Mouse (Mus musculus) liver, adult 2 months (tissue): ENCODE data around the gene St6galnac3. TPM values are rescaled to one million over a fixed set of nuclear protein-coding genes. Genes with fewer than 3 reads are reported as not detected.
"Not testable (repeated sequence)": the region's sequence is repeated elsewhere in the genome, so short reads cannot be mapped to it uniquely, and the experiment has no call there.

Experiments
- DNase-seq: peaks from one replicate; pipeline ENCODE4 v3.0.0-alpha.2; 2011; ENCODE audit warnings: low read depth, low spot score; ENCODE audit errors: extremely low read depth
- H3K27ac ChIP-seq: fragments of 200-500 bp; replicated peaks from 2 replicates; pipeline ENCODE4 v1.5.1; 2012; ENCODE audit warnings: low read depth, mild to moderate bottlenecking, control low read depth, inconsistent platforms, low read length; ENCODE audit not compliant: insufficient read depth
- H3K27me3 ChIP-seq: fragments of 200-500 bp; 2 replicates; pipeline ENCODE4 v1.6.1; 2012; ENCODE audit warnings: mild to moderate bottlenecking, moderate library complexity, low read length, inconsistent platforms; ENCODE audit not compliant: control insufficient read depth, insufficient read depth
- H3K36me3 ChIP-seq: fragments of 200-500 bp; 2 replicates; pipeline ENCODE4 v1.6.1; 2012; ENCODE audit warnings: low read length, inconsistent platforms; ENCODE audit not compliant: control insufficient read depth, insufficient read depth
- H3K4me1 ChIP-seq: fragments of 200-500 bp; 2 replicates; pipeline ENCODE4 v1.6.1; 2011; ENCODE audit warnings: low read length; ENCODE audit not compliant: control insufficient read depth, insufficient read depth
- H3K4me3 ChIP-seq: fragments of 200-500 bp; 2 replicates; pipeline ENCODE4 v1.5.1; 2011; ENCODE audit warnings: low read depth, mild to moderate bottlenecking, control low read depth, low read length, moderate library complexity; ENCODE audit not compliant: insufficient read depth
- H3K79me2 ChIP-seq: fragments of 200-500 bp; 2 replicates; pipeline ENCODE4 v1.6.1; 2012; ENCODE audit warnings: inconsistent platforms, mild to moderate bottlenecking, low read length, moderate library complexity; ENCODE audit not compliant: control insufficient read depth, insufficient read depth
- H3K9ac ChIP-seq: fragments of 200-500 bp; 2 replicates; pipeline ENCODE4 v1.6.1; 2012; ENCODE audit warnings: low read depth, mild to moderate bottlenecking, control low read depth, inconsistent platforms, low read length
- CTCF ChIP-seq: fragments of 200-500 bp; IDR thresholded peaks from 2 replicates; pipeline ENCODE4 v1.5.1; 2011; ENCODE audit warnings: low read depth, low read length, control low read depth
- POLR2A ChIP-seq: fragments of 200-500 bp; IDR thresholded peaks from 2 replicates; pipeline ENCODE4 v1.6.1; 2011; ENCODE audit warnings: low read length, control low read depth; ENCODE audit not compliant: insufficient read depth; ENCODE audit errors: extremely low read depth
- WGBS: fragments of 180-500 bp; shearing (Covaris S2); methylation state at CpG from one replicate; pipeline ENCODE4 v1.1.7; 2018; 5-methylcytosine and 5-hydroxymethylcytosine counted together
- polyA plus RNA-seq: library from polyadenylated mRNA; depleted of rRNA; stranded (reverse); fragments of >200 nt; gene quantifications from 2 replicates; pipeline ENCODE4 v1.2.3, GENCODE M21; 2012
- total RNA-seq: library from RNA; depleted of rRNA; stranded (reverse); fragments of >200 nt; gene quantifications from 2 replicates; pipeline ENCODE4 v1.2.3, GENCODE M21; 2014

Gene St6galnac3
- total and polyA plus RNA-seq, 2 experiments = 0.24 to 0.83 TPM

DNA sequence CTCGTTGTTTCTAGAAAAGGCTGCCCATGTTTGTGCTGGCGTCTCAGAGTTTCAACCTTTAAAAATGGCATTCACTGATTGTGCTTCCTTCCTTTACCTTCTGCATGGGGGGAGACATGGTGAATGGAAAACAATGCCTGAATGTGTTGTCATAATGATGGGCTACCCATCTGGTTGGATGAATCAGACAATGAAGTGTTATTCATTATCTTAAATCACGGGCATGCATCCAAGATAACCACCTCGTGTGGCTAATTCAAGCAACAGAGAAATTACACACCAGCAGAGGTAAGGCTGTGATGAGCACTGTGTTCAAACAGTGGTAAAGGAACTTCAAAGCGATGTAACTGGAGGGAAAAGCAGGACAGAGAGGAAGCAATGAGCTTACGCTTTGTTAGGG, 325.4 kb downstream of the St6galnac3 start:
- 83% methylated on average over 6 of the region's 6 CpGs for WGBS
- DNase-seq = no peak
- no peak overlapping the region for H3K9ac ChIP-seq

DNA sequence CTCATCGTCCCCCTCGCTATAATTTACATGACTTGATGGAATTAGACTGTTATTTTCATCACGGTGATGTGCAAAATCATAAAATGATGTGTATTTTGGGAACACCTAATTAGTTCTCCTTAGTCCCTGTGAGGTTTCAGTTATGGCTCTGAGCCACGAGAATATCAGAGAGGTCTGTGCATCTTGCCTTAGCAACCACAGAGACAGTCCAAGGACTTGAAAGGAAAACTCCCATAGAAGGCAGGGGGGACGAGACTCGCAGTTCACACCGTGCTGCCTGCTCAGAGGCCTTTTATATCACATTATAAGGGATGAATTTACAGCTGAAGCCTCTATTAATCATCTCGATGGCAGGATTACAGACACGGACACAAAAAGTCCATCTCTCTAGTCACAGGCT, 327.2 kb downstream of the St6galnac3 start:
- no peaks in the 10 kb centered on the region for H3K36me3 ChIP-seq
- 91% methylated on average over 9 of the region's 9 CpGs for WGBS
- no peak for TF ChIP-seq POLR2A
- no peaks in the 10 kb centered on the region for H3K27me3 ChIP-seq
- no peak for DNase-seq
- H3K4me1 ChIP-seq = no peaks in the 10 kb centered on the region
- no peak overlapping the region for H3K27ac ChIP-seq
- H3K4me3 ChIP-seq = no peak overlapping the region
- H3K79me2 ChIP-seq = no peaks in the 10 kb centered on the region
- no peak overlapping the region for H3K9ac ChIP-seq

More for the DNA sequence above, 325.4 kb downstream of the St6galnac3 start:
- Histone ChIP-seq H3K27ac (no peak overlapping the region), H3K27me3 (no peaks in the 10 kb centered on the region), H3K4me1 (no peaks in the 10 kb centered on the region), H3K4me3 (no peak overlapping the region), H3K79me2 (no peaks in the 10 kb centered on the region), H3K36me3 (no peaks in the 10 kb centered on the region)
- TF ChIP-seq POLR2A (no peak), CTCF (no peak)

DNA sequence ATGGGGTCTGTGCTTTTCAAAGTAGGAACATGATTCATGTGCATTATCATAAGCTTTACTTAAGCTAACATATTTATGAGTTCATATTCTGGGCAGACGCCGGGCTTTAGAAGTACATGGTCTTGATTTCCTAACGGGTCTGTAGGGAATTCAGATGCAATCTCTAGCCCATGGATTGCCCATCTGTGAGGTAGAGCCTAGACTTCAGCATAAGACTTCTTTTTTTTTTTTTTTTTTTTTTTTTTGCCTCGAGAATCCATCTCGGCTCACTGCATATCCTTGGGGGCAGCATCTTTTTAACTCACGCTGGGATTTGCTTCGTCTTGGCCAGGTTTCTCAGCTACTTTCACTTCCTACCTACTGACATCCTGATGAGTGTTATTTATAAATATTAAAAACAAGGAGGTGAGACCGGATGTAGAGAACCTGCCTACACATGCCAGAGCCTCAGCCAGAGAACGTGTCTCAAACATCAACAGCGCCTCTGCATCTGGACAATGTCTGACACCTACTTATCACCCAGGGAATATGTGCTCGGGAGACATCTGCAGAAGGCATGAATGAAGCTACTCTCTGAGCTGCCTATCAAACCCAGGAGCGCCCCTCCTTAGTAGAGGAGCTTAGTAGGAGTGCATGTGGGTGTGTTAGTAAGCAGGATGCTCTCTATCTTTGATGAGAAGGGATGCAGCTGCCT, 328.5 kb downstream of the St6galnac3 start:
- Histone ChIP-seq H3K27me3 (no peaks in the 10 kb centered on the region), H3K9ac (no peak overlapping the region), H3K79me2 (no peaks in the 10 kb centered on the region), H3K27ac (no peak overlapping the region), H3K4me1 (no peaks in the 10 kb centered on the region), H3K4me3 (no peak overlapping the region), H3K36me3 (no peaks in the 10 kb centered on the region)
- 83% methylated on average over 12 of the region's 12 CpGs for WGBS
- DNase-seq = no peak
- TF ChIP-seq CTCF = no peak
- TF ChIP-seq POLR2A = no peak

DNA sequence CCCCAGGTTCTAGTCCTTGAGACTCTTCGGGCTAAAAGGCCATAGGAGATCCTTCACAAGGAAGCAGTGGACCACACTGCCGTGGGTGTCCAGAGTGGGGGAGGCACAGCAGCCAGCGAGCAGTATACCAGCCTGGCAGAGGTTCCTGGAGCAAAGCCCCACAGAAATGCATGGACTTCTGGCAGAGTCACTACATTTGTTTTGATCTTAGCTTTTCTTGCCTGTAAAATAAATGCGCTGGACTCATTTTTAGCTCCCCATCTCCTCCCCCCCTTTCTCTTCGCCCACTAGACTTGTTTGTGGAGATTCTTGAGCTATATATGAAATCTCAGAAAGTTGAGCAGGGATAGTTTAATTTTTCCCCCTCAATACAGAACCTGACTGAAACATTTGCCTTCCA, 329.6 kb downstream of the St6galnac3 start:
- H3K27ac ChIP-seq = no peak overlapping the region
- H3K79me2 ChIP-seq = no peaks in the 10 kb centered on the region
- H3K9ac ChIP-seq = no peak overlapping the region
- H3K36me3 ChIP-seq = no peaks in the 10 kb centered on the region
- DNase-seq = no peak
- no peaks in the 10 kb centered on the region for H3K4me1 ChIP-seq
- no peak for TF ChIP-seq CTCF
- no peak for TF ChIP-seq POLR2A
- H3K27me3 ChIP-seq = no peaks in the 10 kb centered on the region
- WGBS = 86% methylated on average over 5 of the region's 5 CpGs
- H3K4me3 ChIP-seq = no peak overlapping the region

DNA sequence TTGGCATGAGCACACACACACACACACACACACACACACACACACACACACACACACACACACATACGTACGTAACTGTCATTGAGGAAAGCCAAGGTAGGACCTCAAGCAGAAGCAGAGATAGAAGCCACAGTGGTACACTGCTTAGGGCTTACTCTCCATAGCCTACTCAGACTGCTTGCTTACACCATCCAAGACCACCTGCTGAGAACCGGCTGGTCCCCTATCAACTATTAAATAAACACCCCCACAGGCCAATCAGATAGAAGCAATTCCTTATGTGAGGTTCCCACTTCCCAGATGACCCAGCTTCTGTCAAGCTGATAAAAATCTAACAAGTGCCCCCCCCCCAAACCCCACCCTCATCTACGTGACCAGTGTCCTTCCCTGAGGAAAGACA, 330.2 kb downstream of the St6galnac3 start:
- no peak overlapping the region for H3K4me3 ChIP-seq
- H3K4me1 ChIP-seq = no peaks in the 10 kb centered on the region
- no peaks in the 10 kb centered on the region for H3K27me3 ChIP-seq
- no peaks in the 10 kb centered on the region for H3K79me2 ChIP-seq
- DNase-seq = no peak
- WGBS = 98% methylated on average over 4 of the region's 4 CpGs
- TF ChIP-seq CTCF (no peak), POLR2A (no peak)
- H3K36me3 ChIP-seq = no peaks in the 10 kb centered on the region
- no peak overlapping the region for H3K27ac ChIP-seq
- H3K9ac ChIP-seq = no peak overlapping the region

DNA sequence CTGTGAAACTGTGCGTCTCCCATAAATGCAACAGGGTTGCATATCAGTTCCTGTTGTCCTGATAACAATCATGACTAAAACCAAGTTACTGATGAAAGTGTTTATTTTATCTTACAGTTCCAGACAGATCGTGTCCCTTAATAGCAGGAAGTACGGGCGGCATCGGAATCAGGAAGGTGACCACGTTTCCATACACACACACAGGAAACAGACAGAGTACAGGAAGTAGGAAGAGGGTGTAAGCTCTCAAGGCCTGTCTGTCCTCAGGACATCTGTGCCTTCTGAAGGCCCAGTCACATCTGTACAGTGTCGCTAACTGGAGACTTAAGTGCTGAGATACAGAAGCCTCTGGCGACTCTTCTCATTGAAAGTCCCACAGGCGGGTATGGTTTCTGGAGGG, 330.8 kb downstream of the St6galnac3 start:
- TF ChIP-seq POLR2A = no peak
- no peak for TF ChIP-seq CTCF
- no peaks in the 10 kb centered on the region for H3K27me3 ChIP-seq
- H3K9ac ChIP-seq = no peak overlapping the region
- WGBS = 90% methylated on average over 9 of the region's 9 CpGs
- DNase-seq = no peak
- H3K27ac ChIP-seq = no peak overlapping the region
- H3K36me3 ChIP-seq = no peaks in the 10 kb centered on the region
- no peaks in the 10 kb centered on the region for H3K79me2 ChIP-seq
- H3K4me3 ChIP-seq = no peak overlapping the region
- H3K4me1 ChIP-seq = no peaks in the 10 kb centered on the region

DNA sequence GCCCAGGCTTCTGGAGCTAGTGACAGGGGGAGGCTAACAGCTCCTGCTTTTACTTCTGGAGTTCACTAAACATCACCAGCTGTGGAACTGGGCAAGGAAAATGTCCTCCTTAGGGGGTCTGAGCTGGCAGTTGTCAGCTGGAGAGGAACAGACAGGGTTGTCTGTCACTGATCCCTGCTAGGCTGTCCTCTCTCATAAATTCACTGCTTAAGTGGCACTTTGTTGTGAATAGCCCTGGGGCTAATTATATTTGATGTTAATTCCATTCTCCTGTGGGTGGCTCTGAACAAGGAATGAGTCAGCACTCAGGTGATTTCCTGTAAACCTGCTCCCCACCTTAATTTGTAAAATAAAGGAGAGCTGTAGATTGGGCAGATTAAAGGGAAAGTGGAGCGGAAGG, 333.5 kb downstream of the St6galnac3 start:
- not testable (repeated sequence) for H3K9ac ChIP-seq, H3K79me2 ChIP-seq, H3K27me3 ChIP-seq, DNase-seq, H3K27ac ChIP-seq, H3K4me3 ChIP-seq, H3K36me3 ChIP-seq, H3K4me1 ChIP-seq
- 96% methylated on average over 1 of the region's 1 CpGs for WGBS

DNA sequence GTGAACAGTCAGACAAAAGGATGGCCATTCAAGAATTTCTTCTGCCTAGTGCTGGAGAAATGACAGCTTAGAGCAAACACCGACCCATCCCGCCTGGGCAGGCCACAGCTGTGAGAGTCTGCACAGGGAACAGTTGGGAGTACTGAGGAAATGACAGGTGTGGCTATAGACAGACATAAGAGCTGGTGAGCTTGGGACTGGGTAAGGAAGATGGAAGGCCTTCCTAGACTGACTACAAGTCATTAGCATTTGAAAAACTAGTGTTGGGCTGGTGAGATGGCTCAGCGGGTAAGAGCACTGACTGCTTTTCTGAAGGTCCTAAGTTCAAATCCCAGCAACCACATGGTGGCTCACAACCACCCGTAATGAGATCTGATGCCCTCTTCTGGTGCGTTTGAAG, 340.3 kb downstream of the St6galnac3 start:
- not testable (repeated sequence) for H3K4me3 ChIP-seq, DNase-seq, H3K36me3 ChIP-seq, H3K27ac ChIP-seq, H3K27me3 ChIP-seq, H3K79me2 ChIP-seq, H3K9ac ChIP-seq, H3K4me1 ChIP-seq
- WGBS = 95% methylated on average over 5 of the region's 5 CpGs
